Mouse (Mus musculus) 3T3-L1 (cell line): ENCODE results near the gene Pld6.
"Not testable (repeated sequence)": the region's sequence is repeated elsewhere in the genome, so short reads cannot be mapped to it uniquely, and the experiment has no call there.

Experiments used
- DNase-seq: peaks from one replicate; pipeline ENCODE4 v3.0.0-alpha.2; 2015; ENCODE audit warnings: low read depth, low spot score

Gene Pld6

DNA sequence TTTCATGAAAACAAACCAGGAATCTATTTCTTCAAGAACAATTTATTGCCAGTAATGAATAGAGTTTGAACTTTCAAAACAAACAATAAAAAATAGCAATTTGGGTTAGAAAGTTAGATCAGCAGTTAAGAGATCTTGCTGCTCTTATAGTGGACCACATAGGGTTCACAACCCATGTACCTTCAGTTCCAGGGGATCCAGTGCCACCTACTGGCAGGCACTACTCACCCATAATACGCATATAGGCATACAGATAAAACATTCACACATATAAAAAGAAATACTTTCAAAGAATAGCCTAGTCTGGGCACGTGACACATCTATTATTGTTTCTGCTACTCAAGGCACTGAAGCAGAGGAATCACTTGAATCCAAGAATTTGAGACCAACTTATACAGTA, 40.8 kb downstream of the Pld6 start:
- DNase-seq = peak; percentile 72

DNA sequence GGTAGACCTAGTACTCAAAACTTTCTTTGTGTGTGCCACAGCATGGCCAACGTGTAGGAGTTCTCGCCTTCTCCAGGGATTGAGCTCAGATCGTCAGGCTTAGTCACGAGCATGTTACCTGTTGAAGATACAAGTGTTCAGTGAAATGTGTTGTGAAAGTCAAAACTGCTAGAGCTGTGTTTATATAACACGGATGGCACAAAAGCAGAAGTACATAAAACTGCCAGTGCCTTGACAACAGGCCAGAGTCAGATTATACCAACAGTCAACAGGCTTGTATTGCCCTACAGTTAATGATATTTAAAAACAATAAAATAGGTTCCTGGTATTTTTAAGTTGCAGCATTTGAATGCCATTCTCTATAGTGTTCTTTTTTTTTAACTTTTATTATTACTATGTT, 41.6 kb downstream of the Pld6 start:
- no peak for DNase-seq

DNA sequence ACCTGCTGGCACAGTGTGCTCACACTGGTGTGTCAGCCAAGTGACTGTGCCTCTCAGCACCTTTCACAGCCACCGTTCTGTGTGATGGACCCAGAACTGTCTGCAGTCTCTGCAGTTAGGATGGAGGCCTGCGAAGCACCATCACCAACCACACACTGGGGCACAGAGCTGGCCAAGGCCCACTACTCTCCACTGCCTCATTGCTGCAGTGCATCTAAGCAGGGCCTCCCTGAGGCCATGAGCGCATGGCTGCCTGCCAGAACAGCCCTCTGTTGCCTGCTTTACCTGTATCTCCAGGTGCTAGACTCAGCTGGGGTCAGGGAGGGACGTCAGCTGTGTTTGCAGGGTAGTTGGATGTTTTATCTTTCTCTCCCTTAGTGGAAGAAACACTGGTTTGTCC, 43.1 kb downstream of the Pld6 start:
- DNase-seq = no peak

DNA sequence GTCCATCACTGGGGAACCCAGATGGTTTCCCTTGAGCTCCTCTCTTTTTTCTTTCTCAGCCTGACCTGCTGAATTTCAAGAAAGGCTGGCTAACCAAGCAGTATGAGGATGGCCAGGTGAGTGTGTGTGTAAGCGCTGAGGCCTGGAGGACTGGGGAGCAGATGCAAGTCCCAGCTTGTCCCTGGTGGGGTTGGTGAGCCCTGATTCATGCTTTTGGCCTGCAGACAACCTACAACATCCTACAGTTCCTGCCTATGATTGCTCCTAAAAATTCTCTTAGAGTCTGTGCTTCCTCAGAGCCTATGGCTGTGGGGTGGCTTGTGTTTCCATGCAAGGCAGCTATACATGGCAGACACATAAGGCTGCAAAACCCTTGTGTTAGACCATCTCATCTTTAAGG, 43.7 kb downstream of the Pld6 start:
- DNase-seq = no peak

DNA sequence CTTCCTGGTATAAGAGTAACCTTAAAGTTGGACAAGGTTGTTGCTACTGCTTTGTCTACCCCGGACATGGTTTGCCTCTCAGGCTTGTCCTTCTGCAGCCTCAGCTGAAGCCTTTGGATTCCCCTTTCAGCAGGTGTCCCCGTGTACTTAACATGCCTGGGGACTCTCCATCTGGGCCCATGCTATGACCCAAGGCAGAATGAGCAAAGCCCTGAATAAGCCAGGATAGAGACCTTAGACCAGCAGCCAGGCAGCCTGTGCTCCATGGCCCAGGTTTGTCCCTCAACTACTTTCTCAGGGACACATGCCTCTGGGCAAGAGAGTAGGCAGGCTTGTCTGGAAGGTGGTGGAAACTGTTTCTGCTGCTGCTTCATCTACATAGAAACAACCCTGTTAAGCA, 44.1 kb downstream of the Pld6 start:
- no peak for DNase-seq

DNA sequence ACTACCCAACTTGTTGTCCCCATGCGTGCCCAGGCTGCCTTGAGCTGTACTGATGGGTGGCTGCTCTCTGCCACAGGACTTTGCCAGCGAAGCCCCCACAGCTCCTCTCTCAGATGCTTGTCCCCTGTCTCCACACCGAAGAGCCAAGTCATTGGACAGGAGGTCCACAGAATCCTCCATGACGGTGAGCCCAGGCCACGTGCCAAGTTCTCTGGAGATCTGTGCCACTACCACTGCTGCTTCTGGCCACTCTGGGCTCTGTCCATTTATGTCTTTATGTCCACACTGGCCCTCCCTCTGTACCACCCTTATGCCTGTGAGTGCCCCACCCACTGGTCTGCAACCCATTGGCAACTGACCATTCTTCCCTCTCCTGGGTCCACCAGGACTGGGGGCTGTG, 45.5 kb downstream of the Pld6 start:
- DNase-seq = no peak

DNA sequence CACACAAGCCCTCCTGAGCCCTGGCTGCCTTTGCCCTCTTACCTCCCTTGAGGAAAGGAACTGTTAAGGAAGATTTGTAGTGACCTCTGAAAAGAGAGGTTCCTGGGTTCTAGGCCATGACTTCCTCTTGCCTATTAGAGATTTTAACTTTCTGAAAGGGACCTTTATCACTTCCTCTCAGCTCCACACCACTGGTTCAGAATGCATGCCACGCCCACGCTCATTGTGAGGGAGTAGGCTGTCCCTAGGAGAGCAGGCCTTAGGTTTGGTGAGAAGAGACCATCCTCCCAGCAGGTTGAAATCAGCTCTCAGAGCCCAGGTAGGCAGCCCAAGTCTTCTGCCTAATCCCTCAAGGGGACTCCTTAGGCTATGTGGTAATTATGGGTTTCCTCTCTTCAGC, 47.4 kb downstream of the Pld6 start:
- DNase-seq = no peak

DNA sequence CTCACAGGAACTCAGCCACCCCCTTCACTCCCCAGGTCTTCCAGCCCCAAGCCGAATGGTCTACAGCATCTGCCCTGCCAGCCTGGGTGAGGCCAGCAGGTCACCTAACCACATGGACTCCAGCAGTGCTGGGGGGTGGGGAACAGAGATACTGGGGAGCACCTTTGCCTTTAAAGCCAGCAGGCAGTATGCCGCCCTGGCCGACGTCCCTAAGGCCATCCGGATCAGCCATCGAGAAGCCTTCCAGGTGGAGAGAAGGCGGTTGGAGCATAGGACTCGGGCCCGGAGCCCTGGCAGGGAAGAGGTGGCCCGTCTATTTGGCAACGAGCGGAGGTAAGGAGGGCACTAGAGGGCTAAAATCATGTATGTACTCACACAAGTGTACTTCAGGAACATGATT, 50.2 kb downstream of the Pld6 start:
- no peak for DNase-seq

DNA sequence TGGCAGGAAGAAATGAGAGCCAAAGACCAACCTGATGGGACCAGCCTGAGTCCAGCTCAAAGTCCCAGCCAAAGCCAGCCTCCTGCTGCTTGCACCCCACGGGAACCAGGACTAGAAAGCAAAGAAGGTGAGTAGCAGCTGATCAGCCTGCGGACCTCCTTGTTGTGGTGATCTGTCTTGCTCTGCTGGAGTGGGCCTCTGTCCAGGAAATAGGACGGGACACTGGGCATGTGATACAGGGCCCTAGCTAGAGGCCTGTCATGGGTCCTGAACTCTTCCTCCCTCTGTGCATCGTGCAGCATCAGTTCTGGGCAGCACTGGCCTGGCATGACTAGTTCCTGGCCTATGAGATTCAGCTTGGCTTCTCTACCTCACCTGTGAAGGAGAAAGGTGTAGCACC, 51.5 kb downstream of the Pld6 start:
- not testable (repeated sequence) for DNase-seq

DNA sequence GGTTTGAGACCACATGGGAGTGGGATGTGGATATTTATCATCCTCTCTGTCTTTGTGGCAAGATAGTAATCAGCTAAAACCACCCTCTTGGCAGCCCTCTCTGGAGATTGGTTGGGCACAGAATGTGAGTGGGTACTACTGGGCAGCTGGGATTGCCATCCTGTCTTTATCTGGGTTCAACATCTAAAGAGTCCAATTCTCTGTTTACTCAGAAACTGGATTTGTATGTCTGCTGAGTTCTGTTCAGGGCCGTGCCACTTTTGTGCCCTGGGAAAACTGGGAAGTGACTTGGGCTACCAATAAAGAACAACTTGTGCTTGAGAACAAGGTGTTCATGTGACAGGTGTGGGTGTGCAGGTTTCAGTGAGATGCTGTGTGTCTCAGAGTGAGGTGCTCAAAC, 53.1 kb downstream of the Pld6 start:
- no peak for DNase-seq
